Mouse (Mus musculus): ENCODE results near the gene Baiap2.

The Baiap2 gene

DNA sequence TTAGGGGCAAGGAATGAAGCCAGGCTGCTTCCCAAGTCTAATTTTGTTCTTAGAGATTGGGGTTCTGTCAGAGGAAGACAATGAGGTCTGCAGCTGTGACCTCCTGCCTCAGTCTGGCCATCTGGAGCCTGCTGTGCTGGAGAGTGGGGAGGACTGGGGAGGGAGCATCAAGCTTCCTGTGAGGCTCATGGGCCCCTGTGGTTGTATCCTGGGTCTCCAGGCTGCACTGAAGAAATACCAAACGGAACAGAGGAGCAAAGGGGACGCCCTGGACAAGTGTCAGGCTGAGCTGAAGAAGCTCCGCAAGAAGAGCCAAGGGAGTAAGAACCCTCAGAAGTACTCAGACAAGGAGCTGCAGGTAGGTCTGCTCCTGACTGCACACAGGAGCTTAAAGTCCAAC is 39.2 kb downstream of the Baiap2 start:
- DNase-seq: no peak

DNA sequence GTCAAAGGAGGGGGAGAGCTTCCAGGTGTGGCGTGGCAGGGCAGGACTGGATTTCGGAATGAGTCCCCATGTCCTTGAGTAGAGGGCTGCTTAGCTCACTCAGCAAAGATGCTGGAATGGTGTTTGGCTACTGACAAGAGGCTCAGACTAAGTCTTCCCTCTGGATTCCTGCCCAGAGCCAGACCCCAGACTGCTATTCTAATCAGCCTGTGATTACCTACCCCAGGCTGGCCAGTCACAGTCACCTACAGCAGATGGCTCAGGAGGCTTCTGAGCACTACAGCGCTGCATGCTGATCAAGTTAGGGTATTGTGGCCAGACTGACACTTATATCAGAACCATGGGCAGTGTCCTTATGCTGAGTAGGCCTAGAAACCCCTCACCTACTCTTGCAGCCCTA is 39.7 kb downstream of the Baiap2 start:
- no peak for DNase-seq

DNA sequence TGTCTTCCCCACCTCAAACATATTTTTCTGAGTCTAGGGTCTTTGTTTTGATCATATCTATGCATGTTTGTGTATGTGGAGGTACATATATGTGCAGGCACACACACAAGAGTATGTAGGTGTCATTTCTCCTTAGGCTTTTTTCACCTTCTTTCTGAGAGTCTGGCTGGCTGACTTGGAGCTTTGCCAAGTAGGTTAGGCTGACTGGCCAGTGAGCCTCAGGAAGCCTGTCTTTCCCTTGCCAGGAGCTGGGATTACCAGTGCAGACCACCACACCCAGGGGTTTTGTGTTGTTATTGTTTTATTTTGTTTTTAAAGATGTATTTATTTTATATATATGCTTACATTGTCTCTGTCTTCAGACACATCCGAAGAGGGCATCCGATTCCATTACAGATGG is 40.6 kb downstream of the Baiap2 start:
- no peak for DNase-seq

DNA sequence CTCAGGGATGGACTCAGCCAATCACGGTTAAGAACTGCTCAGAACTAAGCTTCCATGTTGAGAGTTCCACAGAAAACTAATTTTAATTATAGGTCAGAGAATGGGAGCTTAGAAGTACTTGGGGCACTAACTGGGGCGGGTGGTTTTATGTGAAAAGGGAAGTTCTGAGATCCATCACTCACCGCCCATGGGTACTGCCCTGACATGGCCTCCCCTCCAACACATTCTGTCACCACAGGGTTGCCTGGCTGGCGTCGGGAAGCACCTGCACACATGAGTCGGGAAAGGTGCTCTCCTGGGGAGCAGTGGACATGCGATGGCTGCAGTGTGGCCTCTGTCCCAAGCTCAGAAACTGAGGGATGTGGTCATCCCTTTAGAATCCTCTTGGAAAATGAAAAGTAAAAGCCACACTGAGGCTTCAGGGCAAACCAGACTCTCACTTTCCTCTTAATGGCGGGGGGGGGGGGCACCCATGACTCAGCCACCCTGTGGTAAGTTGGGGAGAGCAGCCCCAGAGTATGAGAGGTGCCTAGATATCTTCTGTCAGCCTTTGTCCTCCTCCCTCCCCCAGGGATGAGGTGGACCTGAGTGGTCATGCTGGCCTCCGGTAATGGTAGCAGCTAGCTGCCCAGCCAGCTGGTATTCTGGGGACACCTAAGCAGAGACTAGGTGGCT is 44.3 kb downstream of the Baiap2 start:
- no peak for DNase-seq

DNA sequence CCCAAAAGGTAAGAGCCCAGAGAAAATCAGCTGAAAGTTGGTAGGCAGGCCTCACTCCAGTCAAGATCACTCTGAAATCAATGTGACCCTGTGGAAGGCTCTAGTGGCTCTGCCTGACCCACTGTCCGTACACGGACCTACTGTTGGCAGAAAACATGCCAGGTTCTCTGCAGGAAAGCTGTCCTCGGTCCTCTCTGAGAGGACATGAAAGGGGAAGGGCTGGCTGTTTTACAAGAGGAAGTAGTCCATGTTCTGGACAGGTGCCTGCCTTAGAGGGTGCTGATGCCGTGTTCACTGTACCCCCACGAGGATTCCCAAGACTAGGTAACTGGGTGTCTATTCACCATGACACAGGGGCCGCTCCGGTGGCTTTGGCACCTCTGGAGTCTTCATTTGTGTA is 45.3 kb downstream of the Baiap2 start:
- DNase-seq: no peak

DNA sequence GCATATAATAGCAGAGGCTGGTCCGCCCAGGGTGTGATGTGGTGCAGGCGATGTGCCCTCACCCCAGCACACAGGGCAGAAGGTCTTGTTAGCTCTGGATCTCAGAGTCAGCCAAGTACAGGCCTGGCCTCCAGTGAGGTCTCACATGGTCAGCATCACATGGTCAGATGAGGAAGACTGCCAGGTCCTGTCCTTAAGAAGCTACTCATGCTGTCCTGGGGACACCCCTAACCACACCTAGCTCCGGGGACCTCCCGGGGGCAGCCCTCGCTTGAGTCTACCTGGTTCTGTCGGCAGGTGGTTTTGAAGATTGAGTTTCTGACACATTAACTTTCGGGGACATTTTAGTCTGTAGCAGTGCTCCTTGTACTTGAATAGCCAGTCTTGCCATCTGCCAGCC is 45.8 kb downstream of the Baiap2 start:
- DNase-seq: peak; percentile 57

DNA sequence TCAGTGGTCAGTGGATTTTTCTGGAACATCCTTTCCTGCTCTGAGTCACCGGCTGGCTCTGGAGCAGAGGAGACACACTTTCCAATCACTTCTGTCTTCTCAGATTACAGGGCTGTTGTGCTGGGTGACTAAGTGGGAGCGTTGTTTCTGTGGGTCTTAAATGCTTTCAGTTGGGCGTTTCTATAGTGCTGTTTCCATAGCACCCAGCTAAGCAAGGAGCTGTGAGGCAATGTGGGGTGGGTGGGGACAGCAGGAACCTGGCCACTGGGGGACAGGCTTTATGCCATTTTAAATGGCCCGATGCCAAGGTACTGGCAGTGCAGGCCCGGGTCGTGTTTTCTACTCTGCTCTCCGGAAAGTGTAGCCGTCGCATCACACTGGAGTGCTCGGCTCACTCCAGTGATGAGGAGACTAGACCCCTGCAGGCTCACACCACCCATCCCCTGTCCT is 46.6 kb downstream of the Baiap2 start:
- DNase-seq: no peak

DNA sequence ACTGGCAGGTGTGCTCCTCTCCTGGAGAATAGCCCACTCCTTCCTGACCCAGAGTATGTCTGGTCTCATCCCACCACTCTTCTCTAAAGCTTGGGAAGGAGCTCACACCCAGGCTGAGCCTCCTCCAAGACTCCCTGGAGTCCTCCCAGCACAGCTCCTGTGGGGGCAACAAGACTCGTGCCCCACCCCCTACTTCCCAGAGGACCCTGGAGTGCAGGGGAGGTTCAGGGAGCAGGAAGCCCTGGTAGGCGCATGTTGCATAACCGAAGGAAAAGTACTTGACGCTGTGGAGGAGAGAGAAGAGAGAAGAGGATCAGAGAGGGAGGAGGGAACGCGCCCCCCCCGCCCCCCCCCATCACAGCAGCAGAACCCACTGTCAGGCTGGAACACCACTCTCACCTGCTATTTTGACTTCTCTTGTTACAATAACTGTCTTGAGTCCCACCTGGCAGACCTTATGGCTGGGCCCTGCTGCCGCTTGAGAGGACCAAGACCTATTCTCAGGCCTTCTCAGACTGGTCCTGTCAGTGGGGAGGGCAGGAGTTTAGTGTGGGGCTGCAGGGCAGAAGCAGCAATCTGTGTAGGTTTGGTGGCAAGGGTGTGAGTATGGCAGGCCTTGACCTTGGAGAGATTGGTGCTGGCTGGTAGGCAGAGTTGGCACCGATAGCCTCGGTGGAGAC is 48.2 kb downstream of the Baiap2 start:
- no peak for DNase-seq

DNA sequence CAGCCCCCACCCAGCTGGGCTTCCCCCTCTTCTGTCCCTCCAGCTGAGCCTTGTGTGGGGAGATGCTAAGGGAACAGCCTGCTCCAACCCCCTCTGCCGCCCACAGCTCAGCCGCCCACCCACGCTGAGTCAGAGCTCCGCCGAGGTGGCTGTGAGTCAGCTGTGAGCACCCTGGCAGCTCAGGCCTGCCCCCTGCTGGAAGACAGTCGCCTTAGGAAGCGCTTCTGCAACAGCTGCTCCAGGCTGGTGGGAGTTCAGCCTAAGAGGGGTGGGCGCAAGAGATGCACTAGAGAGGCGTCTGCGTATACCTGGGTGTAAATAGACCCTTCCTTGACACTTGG is 48.7 kb downstream of the Baiap2 start:
- peak; percentile 78 for DNase-seq

DNA sequence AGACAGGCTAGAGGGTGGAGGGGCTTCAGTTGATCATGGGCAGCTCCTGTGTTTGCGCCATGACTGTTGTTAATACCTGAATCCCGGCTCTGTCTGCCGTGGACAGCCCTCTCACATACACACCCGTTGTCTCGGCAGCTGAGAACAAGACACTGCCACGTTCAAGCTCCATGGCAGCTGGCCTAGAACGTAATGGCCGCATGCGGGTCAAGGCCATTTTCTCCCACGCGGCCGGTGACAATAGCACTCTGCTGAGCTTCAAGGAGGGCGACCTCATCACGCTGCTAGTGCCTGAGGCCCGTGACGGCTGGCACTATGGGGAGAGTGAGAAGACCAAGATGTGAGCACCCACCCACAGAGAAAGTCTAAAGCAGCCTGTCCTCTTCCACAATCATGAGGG is 54.8 kb downstream of the Baiap2 start:
- no peak for DNase-seq

DNA sequence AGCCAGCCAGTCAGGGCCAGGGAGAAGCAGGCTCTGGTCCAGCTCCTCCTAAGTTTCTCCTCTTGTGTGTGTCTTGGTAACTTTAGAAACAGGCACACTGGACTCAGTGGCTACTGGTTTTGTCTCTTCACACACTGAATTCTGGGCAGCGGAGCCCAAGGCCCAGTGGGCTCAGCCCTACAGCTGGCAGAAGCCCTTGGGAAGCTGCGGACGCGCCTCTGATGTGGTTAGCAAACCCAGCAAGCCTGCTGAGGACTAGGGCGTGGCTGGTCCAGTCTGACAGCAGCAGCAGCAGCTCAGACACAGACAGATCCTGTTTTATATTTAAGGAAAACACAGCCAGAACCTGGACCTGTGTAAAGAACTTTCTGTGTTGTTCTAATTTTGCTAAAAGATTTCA is 59.5 kb downstream of the Baiap2 start:
- DNase-seq: peak; percentile 31

DNA sequence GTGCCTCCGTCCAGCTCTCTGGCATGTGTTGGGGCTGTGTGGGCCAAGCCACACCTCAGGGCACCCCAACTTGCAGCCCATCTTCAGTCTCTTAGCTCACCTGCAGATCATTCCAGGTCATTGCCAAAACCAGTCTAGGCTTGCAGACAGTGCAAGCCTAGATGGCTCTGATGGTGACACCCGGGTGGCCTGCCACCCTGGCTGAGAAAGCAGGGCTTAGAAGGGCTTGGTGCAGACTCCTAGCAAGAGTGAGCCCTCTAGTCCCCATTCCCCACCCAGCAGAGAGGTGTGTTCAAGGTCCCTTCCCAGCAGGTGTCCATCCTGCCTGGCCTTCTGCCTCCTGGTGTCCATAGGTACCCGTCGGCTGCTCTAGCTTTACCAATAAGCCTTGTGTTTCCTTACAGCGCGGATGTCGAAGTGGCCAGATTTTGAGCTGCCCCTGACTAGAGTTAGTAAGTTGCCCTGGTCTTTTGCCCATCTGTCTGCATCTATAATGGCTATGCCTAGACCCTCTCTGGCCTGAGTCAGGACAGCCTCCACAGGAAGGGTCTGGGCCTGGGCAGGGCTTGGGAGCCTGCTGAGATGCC is 60.2 kb downstream of the Baiap2 start:
- DNase-seq: peak; percentile 60

DNA sequence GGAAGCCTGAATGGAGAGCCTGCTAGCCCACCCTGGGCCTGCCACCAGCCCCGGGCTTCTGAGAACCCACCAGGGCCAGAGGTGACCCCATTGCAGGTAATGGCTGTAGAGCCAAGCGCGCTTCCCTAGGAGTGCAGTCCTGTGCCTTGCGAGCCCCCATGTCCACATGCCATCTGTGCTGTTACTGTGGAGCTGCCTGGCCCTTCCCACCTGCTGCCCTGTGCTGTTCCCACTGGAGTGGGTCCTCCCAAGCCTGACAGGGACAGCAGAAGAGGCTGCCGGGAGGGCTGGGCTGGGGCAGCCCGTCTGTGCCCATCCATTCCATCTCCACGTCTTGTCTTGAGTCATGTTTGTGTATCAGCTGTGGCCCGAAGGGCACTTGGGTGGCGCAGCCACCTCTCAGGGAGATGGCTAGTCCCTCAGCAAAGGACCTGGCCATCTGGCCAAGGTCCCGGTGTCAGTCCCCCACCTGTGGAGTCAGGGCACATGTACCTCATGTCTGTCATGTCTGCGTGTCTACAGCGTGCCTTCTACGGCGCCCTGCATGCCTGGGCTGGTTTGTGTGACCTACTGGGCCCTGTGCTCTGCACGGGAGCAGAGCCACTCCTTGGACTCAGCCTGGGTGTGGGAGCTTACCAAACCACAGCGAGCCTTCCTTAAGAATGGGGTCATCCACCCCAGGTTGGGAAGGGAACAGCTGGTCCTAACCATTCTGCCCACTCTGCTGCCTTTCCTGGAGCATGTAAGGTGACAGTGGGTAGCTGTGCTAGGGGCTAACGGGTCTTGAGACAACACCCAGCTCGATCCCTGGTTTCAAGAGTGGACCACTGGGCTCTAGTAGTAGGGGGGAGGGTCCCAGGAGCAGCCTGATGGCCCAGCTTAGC is 63.1 kb downstream of the Baiap2 start:
- DNase-seq: peak; percentile 77

DNA sequence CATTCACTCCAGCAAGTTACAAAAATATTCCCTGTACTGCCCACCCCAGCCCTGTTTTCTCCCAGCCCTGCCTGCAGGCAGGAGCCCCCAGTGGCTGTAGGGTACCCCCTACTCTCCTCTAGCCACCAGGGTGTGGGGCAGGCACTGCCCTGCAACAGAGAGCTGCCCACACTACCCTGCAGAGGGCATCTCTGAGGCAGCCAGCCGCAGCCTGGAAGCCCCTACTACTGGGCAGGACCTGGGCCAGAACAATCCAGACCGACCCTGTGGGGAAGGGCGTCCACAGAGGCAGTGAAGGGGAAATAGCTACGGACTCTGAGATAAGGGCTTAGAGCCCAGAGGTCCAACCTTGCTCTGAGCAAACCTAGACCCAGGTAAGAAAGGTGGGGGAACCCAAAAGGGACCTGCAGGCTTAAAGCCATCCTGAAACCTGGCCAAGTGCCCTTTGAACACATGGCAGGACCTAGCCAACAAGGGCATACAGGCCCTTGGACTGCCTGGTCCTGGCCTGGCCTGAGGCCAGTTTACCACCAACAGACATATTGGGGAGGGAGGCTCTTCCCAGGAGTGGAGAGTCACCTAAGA is 65.0 kb downstream of the Baiap2 start:
- peak; percentile 55 for DNase-seq

DNA sequence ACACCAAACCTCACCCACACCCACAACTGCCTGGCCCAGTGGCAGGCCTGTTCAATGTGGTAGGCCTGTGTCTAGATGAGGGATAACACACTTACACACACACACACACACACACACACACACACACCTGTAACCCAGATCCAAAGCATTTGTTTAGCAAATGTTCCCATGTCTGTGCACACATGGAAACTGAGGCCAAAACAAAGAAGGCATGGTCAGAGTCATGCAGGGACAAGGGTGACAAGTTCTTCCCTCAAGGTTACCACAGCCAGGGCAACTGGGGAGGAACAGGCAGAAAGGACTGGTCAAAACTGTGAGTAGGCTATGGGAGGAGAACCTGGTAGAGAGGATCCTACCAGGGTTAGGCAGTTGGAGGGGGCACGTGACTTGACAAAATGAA is 65.9 kb downstream of the Baiap2 start:
- DNase-seq: no peak

DNA sequence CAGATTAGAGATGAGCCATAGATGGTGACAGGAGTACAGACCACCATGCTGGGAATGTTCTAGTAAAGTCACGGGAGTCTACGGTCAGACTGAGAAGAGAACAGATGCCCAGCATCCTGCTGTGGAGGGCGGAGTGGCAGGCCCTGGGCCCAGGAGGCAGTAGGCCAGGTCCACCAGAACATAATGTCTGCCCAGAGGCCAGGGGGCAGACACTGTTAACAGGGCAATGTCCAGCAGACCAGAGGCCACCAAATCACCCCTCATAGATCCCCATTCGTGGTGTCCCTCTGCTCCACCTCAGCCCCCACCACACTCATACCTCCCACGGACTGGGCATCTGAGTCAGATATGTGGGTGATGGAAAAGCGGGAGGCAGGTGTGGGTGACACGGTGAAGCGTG is 66.4 kb downstream of the Baiap2 start:
- peak; percentile 47 for DNase-seq

DNA sequence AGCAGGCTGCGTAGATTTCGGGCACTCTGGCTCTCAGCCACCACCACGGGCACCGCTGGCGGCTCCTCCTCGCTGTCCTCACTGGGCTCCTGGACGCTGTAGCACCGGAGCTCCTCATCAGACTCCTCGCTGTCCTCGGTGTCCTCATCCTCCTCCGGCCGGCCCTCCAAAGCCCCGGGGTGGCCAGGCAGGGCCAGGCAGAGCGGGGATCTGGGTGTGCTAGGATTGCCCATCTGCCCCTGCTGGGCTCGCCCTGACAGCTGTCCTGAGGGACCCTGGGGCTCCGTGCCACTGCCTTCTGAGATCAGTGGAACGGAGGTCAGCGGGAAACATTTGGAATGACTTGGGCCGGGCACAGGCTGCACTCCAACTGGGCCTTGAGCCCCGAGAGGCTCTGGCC is 67.4 kb downstream of the Baiap2 start:
- peak; percentile 64 for DNase-seq

DNA sequence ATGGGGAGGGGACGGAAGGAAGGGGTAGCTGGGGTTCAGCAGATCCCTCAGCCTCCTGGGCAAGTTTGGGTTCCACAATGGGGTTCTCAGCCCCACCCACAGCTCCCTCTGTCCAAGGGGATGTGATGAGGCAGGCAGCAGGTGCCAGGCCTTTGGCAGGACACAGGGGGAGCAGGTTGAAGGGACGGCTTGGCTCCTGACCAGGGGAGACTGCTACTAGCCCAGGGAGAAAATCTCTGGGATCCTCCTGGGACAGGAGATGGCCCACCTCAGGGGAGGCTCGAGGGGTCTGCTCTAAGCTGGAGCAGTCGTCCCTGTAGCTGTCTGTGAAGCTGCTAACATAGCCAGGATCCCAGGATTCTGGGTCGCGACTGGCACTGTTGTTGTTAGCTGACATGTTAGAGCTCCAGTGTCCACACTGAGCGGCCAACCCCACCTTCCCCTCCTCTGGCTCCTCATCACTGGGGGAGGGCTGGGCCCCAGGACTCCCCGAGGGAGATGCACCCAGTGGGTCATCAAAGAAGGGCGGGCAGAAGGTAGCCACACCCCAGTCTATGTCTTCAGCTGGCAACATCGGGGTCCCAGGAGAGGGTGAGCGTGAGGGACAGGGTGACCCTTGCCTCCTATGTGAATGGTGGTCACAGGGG is 68.7 kb downstream of the Baiap2 start:
- DNase-seq: peak; percentile 76

DNA sequence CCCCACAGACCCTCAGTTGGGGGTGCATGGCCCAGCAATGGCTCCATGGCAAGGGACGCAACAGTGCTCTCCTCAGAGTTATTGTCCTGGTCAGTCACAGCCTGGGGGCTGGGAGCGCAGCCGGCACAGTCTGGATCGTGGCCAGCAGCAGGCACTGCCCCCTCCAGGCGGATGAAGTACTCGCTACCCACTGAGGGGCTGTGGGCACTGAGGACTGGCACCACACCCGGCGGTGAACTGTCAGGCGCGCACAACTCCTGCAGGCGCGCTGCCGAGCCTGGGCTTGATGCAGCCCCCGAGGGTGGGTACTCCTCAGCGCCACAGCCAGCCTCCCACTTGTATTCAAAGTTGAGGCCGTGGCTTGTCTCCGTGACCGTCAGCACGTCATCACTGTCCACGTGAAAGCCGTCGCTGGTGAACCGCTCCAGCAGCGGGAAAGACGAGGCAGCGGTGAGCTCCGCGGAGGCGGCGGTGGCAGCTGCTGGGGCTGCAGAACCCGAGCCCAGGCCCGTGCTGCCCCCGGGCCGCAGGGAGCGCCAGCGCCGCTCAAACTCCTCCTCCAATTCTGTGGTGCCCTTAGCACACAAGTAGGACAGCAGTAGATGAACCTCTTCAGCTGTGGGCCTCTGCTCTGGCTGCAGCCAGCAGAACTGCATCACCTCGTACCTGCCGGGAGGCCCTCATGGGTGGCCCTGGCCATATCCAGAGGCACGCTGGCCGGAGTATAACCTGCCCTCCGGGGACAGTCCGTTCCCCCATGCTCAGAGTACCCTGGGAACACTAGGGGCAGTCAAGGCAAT is 69.4 kb downstream of the Baiap2 start:
- DNase-seq: peak; percentile 76

DNA sequence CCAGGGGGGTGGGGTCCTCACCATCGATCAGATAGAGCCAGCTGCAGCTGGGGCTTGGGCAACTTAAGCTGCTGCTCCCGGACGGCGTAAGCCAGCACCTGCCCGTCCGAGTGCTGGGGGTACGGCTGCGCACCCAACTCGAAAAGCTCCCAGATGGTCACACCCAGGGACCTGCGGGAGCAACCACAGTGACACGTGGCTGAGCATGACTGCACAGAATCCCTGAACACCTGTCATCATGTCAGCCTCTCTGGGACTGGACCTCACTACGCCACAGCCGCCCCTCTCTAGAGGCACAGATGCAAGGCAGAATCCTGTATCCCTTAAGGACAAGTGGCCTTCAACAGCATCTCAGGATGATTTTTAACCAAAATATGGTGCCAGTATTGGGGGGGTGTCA is 70.1 kb downstream of the Baiap2 start:
- DNase-seq: peak; percentile 69

DNA sequence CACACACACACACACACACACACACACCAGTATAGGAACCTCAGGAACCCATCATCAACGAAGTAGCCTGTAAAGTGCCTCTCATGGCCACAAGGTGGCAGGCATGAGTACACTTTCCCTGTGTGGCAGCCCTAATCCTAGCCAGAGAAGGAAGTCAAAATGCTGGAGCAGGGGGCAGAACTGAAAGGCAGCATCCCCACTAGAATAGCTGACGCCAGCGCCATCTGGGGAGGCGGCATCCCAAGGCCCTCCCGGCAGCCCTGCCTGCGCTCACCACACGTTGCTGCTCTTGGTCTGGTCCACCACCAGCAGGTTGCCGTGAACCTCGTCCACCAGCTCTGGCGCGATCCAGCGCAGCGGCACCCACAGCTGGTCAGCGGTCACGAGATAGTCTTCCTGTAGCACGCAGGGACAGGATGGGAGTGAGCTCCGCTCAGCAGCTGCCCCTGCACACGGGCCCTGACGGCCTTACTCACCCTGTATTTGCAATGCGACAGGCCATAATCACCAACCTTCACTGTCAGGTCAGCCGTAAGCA is 70.7 kb downstream of the Baiap2 start:
- DNase-seq: peak; percentile 89
